Mouse (Mus musculus) frontal cortex, postnatal 36 days (tissue): ENCODE measurements at regions not wholly inside any gene's neighbourhood (a gene's known extent, or its start where the extent isn't known, plus 50 kb on each side); places are given as distances from the start of the nearest gene placed in this dataset.

Experiments used
- DNase-seq, 2 experiments: peaks; one replicate each; pipeline ENCODE4 v3.0.0; 2022; ENCODE audit warnings: low spot score in 2 of 2

GRCm38 (mm10) chr6:100143586-100144301, 143.5 kb downstream of the Rybp start:
- DNase-seq: peak; percentile 84 to 86

GRCm38 (mm10) chr6:100141225-100141624, 146.1 kb downstream of the Rybp start:
- no peak for DNase-seq

- no peak for DNase-seq
These were observed 146.6 kb downstream of the Rybp start for GRCm38 (mm10) chr6:100140581-100141114.

GRCm38 (mm10) chr6:100139809-100140208, 147.5 kb downstream of the Rybp start:
- no peak for DNase-seq

GRCm38 (mm10) chr6:100138659-100139058, 148.6 kb downstream of the Rybp start:
- DNase-seq: no peak

GRCm38 (mm10) chr6:100135177-100135576, 152.1 kb downstream of the Rybp start:
- DNase-seq: no peak

DNA sequence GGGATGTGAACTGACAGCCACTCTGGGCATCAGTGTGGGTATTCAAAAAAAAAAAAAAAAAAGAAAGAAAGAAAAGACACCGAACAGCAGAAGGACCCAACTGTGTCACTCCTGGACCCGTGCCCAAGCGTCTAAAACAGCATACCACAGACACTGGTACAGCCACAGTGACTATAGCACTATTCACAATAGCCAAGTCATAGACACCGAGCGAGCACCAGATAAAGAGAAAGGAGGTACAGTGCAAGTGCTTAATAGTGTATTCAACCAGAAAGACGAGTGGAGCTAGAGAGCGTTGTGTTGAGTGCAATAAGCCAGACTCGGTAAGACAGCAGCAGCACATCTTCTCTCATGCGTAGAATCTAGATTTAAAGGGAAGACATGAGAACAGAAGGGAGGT, 153.3 kb downstream of the Rybp start:
- DNase-seq: no peak

DNA sequence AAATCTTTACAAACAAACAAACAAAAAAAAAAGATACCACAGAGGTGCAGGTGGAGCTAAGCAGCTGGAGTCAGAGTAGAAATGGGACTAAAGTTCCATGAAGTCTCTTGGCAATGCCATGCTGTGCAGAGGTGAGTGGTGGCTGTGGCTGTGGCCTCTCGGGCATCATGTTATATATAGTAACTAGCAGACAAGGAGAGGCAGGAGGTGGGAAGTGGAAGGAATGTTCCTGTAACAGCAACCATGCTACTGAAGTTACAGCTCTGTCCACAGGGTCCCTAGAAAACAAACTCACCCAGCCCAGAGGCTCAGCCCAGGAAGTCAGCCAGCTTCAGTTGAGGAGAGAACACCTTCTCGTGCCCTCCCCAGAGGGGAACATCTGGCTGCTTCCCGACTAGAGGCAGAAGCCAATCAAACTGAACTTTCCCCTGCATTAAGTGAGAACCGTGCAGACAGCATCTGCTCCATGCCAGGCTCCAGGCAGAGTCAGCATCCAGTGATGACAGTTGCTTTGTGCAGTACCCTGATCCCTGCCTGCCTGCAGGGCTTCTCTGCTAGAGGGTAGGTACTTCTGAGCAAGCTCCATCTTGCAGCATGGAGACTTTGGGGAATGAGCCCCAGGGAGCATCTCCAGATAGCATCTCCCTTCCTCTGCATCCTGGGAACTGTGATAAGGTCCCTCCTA, 154.2 kb downstream of the Rybp start:
- DNase-seq: no peak

DNA sequence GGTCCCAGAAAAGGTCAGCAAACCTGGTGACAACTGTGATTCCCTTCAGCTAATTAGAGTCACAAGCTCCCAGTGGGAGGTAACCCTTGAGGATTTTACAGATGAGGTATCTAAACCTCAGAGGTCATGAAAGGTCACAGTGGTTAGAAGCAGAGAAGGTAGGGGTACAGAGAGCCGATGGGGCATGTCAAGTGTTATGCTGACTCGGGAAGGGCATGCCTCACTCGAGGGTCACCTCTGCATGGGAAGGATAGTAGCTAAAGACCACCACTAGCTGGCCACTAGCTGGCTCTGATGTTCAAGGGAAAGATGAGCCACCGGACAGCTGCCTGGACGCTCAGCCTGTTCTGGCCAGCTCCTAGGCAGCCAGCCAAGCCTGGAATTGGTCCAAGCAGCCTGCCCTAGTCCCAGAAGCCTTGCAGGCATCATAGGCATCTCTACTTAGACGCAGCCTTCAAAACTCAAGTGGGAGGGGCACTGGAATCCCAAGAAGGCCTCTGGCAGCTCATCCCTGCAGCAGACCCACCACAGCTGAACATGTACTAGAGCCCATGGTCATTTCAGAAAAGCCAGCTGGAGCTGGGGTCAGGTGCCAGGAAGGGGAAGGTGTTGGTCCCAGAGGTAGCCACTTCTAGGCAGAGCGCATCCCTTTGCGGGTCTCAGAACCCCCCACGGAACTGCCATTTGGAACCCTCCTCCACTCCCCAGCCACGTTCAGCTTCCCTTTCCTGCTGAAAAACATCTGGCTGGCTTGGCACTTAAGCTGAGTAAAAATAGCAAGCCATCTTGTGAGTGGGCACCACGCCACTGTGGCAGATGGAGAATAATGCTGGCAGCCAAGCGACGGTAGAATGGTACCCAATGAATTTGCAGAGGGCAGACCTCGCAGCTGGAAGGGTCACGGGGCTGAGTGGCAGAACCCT, 159.8 kb downstream of the Rybp start:
- peak; percentile 76 to 88 for DNase-seq

DNA sequence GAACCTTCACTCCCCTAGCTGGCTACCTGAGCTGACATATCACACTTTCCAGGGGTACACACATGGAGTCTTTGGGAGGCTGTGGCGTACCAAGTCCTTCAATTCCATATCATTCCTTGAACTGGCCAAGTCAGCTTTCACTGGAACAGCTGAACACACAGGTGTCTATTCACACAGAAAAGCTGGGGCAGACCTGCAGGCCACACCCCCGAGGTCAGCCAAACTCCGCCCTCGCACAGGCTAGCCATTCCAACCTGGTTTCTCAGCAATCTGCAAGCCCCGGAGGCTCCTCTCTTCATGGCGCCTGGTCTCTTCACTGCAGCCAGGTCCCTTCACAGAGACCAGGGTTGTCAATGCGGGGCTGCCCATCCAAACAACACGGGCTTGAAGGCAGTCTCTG, 160.5 kb downstream of the Rybp start:
- DNase-seq: no peak

DNA sequence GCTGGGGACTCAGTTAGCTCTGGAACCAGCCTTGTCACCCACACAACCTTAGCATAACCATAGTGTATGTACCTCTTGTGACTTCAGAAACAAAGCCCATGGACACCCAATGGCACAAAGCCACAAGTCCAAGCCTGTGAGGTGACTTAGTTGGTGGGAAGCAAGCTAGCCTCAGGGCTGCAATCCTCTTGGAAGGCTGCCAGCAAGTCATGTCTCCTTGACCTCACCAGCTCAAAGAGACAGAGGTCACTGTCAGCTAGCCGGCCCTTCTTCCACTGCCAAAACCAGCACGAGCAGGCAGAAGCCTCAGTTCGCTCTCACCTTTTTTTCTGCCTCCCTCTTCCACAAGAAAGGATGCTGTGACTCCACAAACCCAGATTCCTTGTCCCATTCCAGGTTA, 161.0 kb downstream of the Rybp start:
- no peak for DNase-seq

DNA sequence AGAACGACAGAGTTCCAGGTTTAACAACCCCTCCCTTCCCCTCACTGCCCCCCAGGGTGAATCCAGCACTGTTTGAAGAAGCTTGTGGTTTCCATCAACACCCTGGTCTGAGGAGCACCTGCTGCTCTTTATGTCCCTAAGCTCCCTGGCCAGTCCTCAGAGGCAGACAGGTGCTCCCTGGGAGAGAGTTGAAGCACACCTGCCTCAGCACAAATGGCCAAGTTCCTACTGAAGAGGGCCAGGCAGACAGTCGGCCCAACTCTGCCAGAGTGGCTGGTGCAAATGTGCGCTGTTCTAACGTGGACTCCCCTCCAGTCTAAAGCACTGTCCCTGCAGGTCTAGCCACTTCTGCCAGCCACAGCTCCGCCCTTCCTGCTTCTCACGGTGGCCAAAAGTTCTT, 166.0 kb downstream of the Rybp start:
- no peak for DNase-seq

GRCm38 (mm10) chr6:100120017-100120944, 167.0 kb downstream of the Rybp start:
- DNase-seq: no peak

DNA sequence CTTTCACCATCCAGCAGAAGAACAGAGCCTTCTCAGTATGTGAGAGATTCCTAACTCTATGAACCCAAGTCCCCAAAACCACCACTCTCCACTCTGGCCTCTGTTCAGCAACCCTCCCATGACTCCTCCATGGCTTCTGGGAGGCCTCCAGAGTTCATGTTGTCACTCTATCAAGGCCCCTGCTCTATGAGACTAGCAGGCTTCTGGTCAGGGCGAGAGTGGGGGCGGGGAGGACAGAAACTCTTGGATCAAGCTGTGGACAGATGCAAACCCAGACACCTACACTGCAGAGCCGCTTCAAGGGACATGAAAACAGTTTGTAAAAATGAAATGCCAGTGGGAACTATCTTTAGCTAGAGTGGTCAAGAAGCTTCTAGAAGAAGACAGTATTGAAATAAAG, 170.2 kb downstream of the Rybp start:
- DNase-seq: no peak

DNA sequence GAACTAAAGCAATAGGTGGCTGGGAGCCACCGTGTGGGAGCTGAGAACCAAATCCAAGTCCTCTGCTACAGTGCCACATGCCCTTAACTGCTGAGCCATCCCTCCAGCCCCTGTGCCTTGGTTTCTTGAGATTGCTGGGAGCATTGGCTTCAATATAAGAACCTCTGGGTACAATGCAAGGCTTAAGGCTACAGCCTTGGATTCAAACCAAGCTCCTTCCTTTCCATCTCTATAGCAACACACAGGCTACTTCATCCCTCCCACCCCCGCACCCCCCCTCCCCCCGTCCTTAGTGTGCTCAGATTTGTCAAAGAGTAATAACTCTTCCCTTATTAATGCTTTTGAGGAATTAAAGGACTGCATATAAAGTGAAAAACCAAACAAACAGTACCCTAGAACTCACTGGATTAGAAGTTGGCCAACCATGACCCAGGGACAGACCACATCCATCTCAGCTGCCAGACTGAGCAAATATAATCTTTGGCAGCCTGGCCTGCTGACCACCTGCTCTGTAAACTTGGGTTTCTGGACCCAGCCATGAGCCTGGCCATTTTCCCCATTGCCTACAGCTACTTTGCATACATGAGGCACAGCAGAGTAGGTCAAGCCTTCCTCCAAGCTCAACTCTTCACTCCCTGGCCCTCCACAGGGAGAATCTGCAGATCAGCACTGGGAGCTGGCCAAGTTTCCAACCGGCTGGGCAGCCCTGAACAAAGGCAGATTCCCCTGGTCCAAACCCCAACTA, 173.7 kb downstream of the Rybp start:
- DNase-seq: no peak

DNA sequence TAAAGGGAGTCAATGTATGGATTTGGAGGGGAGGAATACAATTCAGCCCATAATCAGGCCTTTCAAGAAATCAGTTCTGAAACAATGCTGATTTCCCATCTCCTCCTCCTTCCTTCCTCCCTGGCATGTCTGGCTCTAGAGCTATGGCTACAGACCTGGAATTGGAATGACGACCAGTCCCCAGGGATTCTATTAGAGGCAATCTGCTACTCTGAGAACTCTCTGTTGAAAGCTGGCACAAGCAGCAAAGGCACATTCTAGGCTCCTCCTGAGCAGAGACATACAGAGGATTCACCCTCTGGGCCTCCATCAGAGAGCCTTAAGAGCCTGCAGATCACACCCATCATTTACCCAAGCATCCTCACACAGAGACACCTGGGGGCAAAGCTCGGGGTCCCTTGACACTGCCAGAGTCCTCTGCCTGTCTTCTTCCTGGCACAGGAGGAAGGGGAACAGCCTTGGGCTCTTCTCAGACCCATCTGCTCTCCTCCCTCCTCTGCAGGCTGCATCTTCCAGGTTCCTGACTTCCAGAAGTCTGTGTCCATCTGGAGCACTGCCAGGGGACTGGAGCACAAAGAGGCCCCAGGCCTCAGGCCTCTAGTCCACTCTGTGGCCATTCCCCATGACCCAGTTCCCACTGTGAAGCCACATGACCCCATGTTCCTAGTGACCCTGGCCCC, 176.2 kb downstream of the Rybp start:
- no peak for DNase-seq

GRCm38 (mm10) chr6:100109979-100110378, 177.3 kb downstream of the Rybp start:
- DNase-seq: no peak

GRCm38 (mm10) chr6:100109351-100109750, 177.9 kb downstream of the Rybp start:
- no peak for DNase-seq

GRCm38 (mm10) chr6:100107508-100107907, 179.8 kb downstream of the Rybp start:
- DNase-seq: no peak

GRCm38 (mm10) chr6:100107066-100107465, 180.2 kb downstream of the Rybp start:
- DNase-seq: no peak
